Mouse (Mus musculus): ENCODE measurements at regions not wholly inside any gene's neighbourhood (a gene's known extent, or its start where the extent isn't known, plus 50 kb on each side); places are given as distances from the start of the nearest gene placed in this dataset.

- Histone ChIP-seq H3K4me3 (ENCODE audit: insufficient read depth, low read length) (no peak overlapping the region), H3K27ac (ENCODE audit: insufficient read depth, low read length) (no peak overlapping the region), H3K4me1 (ENCODE audit: control insufficient read depth, insufficient read depth, low read length) (no peaks in the 10 kb centered on the region)
- TF ChIP-seq CTCF (IDR thresholded peaks at IDR 0.05; ENCODE audit: extremely low read depth, insufficient read depth, low read length), result no peak
- TF ChIP-seq POLR2A (IDR thresholded peaks at IDR 0.05; ENCODE audit: extremely low read depth, insufficient read depth, low read length), result no peak
Measured at GRCm38 (mm10) chr17:51262946-51263345, 83.8 kb upstream of the Tbc1d5 start.

DNA sequence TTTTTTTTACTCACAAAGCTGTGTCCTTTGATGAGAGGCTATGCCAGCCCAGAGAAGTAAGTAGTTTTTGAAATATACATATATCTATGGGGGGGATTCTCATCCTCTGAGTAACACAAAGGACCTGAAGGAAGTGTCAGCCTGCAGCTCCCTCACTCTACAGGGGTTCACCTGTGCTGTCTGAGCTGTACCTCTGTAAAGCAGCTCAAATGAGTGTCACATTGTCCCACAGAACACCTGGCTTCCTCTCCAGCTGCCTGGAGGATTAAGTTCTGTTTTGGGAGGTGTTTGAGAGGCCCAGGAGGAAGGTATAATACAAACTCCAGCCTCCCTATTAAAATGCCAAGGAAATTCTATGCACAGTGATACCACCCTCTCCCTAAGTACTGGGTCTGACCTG is 83.3 kb upstream of the Tbc1d5 start:
- TF ChIP-seq POLR2A (IDR thresholded peaks at IDR 0.05; ENCODE audit: extremely low read depth, insufficient read depth, low read length) (no peak), CTCF (IDR thresholded peaks at IDR 0.05; ENCODE audit: extremely low read depth, insufficient read depth, low read length) (no peak)
- H3K4me1 ChIP-seq (ENCODE audit: control insufficient read depth, insufficient read depth, low read length), result no peaks in the 10 kb centered on the region
- no peak overlapping the region for H3K4me3 ChIP-seq (ENCODE audit: insufficient read depth, low read length)
- H3K27ac ChIP-seq (ENCODE audit: insufficient read depth, low read length), result no peak overlapping the region

- Histone ChIP-seq H3K4me3 (ENCODE audit: insufficient read depth, low read length) (no peak overlapping the region), H3K4me1 (ENCODE audit: control insufficient read depth, insufficient read depth, low read length) (no peaks in the 10 kb centered on the region), H3K27ac (ENCODE audit: insufficient read depth, low read length) (no peak overlapping the region)
- TF ChIP-seq CTCF (IDR thresholded peaks at IDR 0.05; ENCODE audit: extremely low read depth, insufficient read depth, low read length), result no peak
- TF ChIP-seq POLR2A (IDR thresholded peaks at IDR 0.05; ENCODE audit: extremely low read depth, insufficient read depth, low read length), result no peak
Measured at GRCm38 (mm10) chr17:51258316-51258715, 79.2 kb upstream of the Tbc1d5 start.

- no peak overlapping the region for H3K4me3 ChIP-seq (ENCODE audit: insufficient read depth, low read length)
- no peak for TF ChIP-seq POLR2A (IDR thresholded peaks at IDR 0.05; ENCODE audit: extremely low read depth, insufficient read depth, low read length)
- TF ChIP-seq CTCF (IDR thresholded peaks at IDR 0.05; ENCODE audit: extremely low read depth, insufficient read depth, low read length), result no peak
- H3K4me1 ChIP-seq (ENCODE audit: control insufficient read depth, insufficient read depth, low read length), result no peaks in the 10 kb centered on the region
- H3K27ac ChIP-seq (ENCODE audit: insufficient read depth, low read length), result no peak overlapping the region
Measured at GRCm38 (mm10) chr17:51248543-51248942, 69.4 kb upstream of the Tbc1d5 start.

GRCm38 (mm10) chr17:51246038-51246437 is 66.9 kb upstream of the Tbc1d5 start:
- Histone ChIP-seq H3K4me1 (ENCODE audit: control insufficient read depth, insufficient read depth, low read length) (no peaks in the 10 kb centered on the region), H3K27ac (ENCODE audit: insufficient read depth, low read length) (no peak overlapping the region), H3K4me3 (ENCODE audit: insufficient read depth, low read length) (no peak overlapping the region)
- TF ChIP-seq POLR2A (IDR thresholded peaks at IDR 0.05; ENCODE audit: extremely low read depth, insufficient read depth, low read length) (no peak), CTCF (IDR thresholded peaks at IDR 0.05; ENCODE audit: extremely low read depth, insufficient read depth, low read length) (no peak)

DNA sequence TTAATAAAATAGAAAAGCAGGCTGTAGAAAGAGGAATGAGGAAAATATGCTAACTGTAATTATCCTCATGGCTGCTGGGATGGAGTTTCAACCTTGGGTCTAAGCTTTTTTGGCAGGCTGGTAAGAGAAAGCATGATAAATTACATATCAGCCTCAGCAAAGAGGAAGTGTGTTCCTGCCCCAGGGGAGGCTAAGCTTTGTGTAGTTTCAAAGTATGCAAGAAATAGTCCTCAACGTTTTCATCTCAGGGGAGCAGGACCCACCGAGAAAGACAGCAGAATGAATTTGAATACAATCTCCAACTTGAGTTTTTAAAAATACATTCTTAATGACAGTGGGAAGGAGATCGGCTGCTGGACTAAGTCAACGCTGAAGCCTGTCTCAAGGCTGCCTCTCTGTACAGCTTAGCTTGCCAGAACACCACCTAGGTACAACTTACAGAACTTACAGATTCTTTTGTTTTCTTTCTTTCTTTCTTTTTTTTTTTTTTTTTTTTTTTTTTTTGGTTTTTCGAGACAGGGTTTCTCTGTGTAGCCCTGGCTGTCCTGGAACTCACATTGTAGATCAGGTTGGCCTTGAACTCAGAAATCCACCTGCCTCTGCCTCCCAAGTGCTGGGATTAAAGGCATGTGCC is 61.3 kb upstream of the Tbc1d5 start:
- Histone ChIP-seq H3K4me1 (ENCODE audit: control insufficient read depth, insufficient read depth, low read length) (no peaks in the 10 kb centered on the region), H3K4me3 (ENCODE audit: insufficient read depth, low read length) (no peak overlapping the region), H3K27ac (ENCODE audit: insufficient read depth, low read length) (no peak overlapping the region)
- TF ChIP-seq CTCF (IDR thresholded peaks at IDR 0.05; ENCODE audit: extremely low read depth, insufficient read depth, low read length) (no peak), POLR2A (IDR thresholded peaks at IDR 0.05; ENCODE audit: extremely low read depth, insufficient read depth, low read length) (no peak)

- Histone ChIP-seq H3K4me3 (ENCODE audit: insufficient read depth, low read length) (no peak overlapping the region), H3K27ac (ENCODE audit: insufficient read depth, low read length) (no peak overlapping the region), H3K4me1 (ENCODE audit: control insufficient read depth, insufficient read depth, low read length) (no peaks in the 10 kb centered on the region)
- TF ChIP-seq POLR2A (IDR thresholded peaks at IDR 0.05; ENCODE audit: extremely low read depth, insufficient read depth, low read length) (no peak), CTCF (IDR thresholded peaks at IDR 0.05; ENCODE audit: extremely low read depth, insufficient read depth, low read length) (no peak)
Measured at GRCm38 (mm10) chr17:51239465-51239864, 60.3 kb upstream of the Tbc1d5 start.

All from cortical plate, adult 2 months (tissue).